Mouse (Mus musculus): ENCODE results near the gene Trmt112. TPM values are rescaled to one million over a fixed set of nuclear protein-coding genes. Genes with fewer than 3 reads are reported as not detected.
"Not testable (repeated sequence)": the region's sequence is repeated elsewhere in the genome, so short reads cannot be mapped to it uniquely, and the experiment has no call there.

The Trmt112 gene
- 10 to 100 TPM; 26.2 to 34.2 TPM for total RNA-seq (2021)

DNA sequence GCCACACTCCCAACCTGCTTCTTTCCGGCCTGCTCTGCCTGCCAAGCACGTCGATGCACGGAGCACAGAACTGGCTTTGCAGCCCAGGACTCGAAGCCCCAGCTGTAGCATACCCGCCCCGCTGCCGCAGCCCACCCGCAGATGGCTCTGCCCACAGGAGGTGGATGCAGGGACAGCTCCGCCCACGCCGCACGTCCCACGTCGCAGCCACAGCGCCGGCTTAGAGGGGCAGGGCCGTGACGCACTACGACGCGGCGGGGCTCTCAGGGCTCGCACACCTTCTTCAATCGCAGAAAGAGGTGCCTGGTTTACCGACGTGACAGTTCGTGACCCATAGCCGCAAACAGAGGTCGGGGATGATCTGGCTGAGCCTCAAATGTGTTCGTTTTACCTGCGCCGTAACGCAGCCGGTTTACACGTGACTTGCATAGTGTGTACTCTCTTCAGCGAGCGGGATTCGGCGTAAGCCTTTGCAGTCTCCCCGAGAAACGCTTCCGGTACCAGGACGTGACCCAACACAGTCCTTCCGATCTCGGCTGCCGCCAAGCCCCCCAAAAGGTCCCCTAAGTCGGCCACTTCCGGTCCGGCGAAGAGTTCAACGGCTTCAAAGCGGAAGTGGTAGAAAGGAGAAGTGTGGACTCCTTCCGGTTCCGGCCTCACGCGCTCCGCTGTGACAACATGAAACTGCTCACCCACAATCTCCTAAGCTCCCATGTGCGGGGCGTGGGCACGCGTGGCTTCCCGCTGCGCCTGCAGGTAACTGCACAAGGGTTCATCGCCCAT is at the start of gene Trmt112, which contains the start of gene Prdx5:
TSS of gene Trmt112 (plus strand) at position 192 of the 783 bp plus-strand sequence.
TSS of gene Prdx5 (minus strand) at position 600 of the 783 bp plus-strand sequence.
- intact Hi-C loops (cut with DNase I) = loop anchor here (2.0 kb wide), 1 partner anchor 69 kb away; the partner anchor contains the start of gene Rps6ka4
- peak; percentile 92 to 94 for DNase-seq

DNA sequence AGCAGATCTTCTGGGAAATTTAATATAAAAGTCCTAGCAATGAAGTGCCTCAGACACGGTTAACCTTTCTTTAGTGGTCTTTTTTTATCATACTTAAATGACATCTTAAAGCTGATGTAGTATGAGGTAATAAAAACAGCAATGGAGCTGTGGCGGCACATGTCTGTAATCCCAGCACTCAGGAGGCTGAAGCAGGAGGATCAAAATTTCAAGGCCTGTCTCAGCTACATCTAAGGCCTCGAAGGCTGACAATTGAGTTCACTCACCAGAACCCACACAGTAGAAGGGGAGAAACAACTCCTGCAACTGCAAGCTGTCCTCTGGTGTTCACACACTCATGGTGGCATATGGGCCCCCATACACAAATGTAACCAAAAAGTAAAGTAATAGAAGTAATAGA is 49.5 kb upstream of the Trmt112 start:
- intact Hi-C loops (cut with DNase I) = no loop called here
- DNase-seq = no peak

DNA sequence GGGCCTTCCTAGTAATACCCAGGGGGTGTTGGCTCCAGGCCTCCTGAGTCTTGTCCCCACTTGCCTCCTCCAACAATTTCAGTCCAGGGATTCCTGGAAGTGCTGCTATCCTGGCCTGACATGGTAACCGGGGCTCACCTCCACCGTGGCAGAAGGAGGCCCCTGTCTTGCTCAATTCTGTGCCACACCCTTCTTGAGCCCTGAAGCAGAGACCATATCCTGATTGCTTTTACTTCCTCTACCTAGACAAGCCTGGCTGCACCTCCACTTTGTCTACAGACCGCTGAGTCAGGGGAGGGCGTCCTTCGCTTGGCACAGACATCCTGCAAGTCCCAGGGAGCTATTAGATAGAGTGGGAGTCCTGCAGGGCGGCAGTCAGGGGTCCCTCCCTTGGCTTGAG is 48.8 kb upstream of the Trmt112 start:
- no peak for DNase-seq
- intact Hi-C loops (cut with DNase I) = no loop called here

DNA sequence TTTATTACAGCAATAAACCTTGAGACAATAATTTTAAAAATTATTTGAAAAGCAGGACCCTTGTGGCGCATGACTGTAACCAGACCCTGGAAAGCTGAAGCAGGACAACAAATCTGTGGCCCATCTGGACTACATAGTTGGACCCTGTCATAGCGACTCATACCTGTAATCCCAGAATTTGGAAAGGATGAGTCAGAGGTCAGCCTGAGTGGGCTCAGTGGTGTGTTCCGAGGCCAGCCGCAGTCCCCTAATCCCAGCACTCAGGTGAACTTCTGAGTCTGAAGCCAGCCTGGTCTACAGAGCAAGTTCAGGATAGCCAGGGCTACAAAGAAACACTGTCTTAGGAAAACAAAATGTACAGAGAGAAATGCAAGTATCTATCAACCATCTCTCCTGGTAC is 48.0 kb upstream of the Trmt112 start:
- intact Hi-C loops (cut with DNase I) = no loop called here
- no peak for DNase-seq

DNA sequence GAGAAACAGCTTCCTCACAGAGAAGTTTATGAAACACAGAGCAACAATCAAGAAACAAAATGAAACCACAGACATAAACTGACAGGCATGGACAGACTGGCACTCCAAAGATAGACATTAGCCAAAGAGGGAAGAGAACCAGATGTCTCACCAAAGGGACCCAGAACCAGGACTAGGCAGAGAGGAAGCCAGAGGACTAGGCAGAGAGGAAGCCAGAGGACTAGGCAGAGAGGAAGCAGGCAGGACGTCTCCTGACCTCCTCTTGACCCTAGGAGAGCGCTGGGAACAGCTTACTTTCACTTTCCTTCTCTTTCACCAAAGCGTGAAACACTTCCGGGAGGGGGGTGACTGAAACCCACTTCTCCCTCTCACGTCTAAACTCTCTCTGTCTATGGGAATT is 40.1 kb upstream of the Trmt112 start:
- DNase-seq = peak; percentile 66 to 69
- intact Hi-C loops (cut with DNase I) = no loop called here

- DNase-seq = peak; percentile 28 to 48
- intact Hi-C loops (cut with DNase I) = no loop called here
Observed at GRCm38 (mm10) chr19:6871574-6872271, 37.8 kb upstream of the Trmt112 start.

DNA sequence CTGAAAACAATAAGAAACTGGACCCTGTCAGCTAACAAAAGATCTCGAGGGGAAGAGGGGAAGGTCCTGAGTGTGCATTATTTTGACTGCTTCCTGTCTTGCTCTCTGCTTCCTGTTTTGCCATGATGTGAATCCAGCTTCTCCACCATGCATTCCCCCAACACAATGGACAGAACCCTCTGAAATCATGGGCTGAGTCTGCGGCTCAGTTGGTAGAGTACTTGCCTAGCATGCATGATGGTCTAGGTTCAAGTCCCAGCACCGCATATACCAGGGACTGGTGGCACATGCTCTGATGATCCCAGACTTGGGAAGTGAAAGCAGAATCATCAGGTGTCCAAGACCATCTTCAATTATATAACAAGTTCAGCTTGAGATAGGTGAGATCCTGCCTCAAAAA is 36.8 kb upstream of the Trmt112 start:
- intact Hi-C loops (cut with DNase I) = no loop called here
- DNase-seq = no peak

DNA sequence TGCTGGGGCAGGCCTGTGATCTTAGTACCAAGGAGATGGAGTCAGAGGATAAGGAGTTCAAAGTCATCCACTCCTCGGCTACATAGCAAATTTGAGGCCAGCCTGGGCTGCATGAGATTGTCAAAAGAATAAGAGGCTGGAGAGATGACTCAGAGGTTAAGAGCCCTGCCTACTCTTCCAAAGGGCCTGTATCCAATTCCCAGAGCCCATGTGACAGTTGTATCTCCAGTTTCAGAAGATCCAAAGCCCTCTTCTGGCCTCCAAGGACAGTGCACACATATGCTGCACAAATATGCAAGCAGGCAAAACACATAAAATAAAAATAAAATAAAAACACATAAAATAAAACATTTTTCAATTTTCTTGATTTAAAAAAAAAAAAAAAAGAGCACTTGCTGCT is 35.2 kb upstream of the Trmt112 start:
- no peak for DNase-seq
- intact Hi-C loops (cut with DNase I) = no loop called here

DNA sequence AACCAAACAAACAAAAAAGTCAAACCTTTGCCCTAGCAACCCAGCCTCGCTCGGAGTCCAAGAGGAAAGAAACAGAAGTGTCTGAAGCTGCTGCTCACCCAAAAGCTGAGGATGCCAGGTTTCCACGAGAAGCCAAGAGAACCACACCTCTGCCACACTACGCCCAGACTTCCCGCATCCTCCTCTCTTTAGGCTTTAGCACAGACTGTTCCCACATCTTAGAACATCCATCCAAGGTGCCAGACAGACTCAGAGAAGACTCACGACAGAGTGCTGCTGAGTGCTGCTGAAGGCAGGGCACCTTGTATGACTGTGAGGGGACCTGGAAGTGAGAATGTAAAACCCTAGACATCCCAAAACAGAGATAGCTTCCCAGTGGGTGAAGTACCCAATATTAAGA is 33.7 kb upstream of the Trmt112 start:
- intact Hi-C loops (cut with DNase I) = no loop called here

GRCm38 (mm10) chr19:6876799-6877198 is 32.7 kb upstream of the Trmt112 start:
- intact Hi-C loops (cut with DNase I) = no loop called here
- DNase-seq = no peak

More for the DNA sequence above, 33.7 kb upstream of the Trmt112 start:
- no peak for DNase-seq

GRCm38 (mm10) chr19:6877965-6878364 is 31.5 kb upstream of the Trmt112 start:
- intact Hi-C loops (cut with DNase I) = no loop called here
- DNase-seq = no peak

GRCm38 (mm10) chr19:6892512-6892911 is 17.0 kb upstream of the Trmt112 start:
- intact Hi-C loops (cut with DNase I) = no loop called here

GRCm38 (mm10) chr19:6893731-6894451 is 15.6 kb upstream of the Trmt112 start:
- no peak for DNase-seq
- intact Hi-C loops (cut with DNase I) = no loop called here

More at GRCm38 (mm10) chr19:6892512-6892911, 17.0 kb upstream of the Trmt112 start:
- DNase-seq = no peak

- intact Hi-C loops (cut with DNase I); DNase-seq: not testable (repeated sequence)
Observed at GRCm38 (mm10) chr19:6895608-6896305, 13.7 kb upstream of the Trmt112 start.

DNA sequence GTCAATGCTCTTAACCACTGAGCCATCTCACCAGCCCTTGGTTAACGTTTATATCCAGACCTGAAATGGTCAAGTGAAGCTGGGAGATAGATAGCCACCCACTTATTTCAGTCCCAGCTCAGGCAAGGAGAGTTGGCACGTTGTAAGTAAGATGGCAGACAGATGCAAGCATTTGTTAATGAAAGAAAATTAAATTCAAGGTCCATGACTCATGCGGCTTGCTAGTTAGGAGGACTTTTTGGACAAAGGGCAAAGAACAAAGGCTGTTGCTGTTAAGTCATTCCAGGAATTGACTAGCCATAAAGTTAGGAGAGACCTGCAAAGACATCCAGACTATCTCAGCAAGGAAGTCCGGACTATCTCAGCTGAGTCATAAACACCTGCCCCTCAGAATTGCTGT is 9.9 kb upstream of the Trmt112 start:
- DNase-seq = no peak
- intact Hi-C loops (cut with DNase I) = no loop called here

DNA sequence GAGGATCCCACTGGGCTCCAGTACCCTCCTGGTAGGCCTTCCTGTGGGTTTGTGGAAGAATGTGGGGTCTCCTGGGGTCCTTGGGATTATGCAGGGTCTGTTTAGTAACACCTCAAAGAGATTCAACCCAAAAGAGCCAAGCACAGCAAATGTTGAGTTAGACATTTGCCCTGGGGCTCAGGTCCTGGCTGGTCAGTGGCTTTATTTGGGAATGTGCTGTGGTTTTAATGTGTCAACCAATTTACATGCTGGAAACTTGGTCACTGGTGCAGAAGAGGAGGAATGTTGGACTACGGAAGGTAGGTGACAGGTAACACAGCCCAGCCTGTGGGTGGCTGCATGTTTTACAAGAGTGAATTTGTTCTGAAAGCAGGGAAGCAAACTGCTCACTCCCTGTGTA is 6.5 kb upstream of the Trmt112 start:
- DNase-seq = no peak
- intact Hi-C loops (cut with DNase I) = no loop called here

- intact Hi-C loops (cut with DNase I) = no loop called here
- no peak for DNase-seq
Observed at GRCm38 (mm10) chr19:6904846-6905245, 4.7 kb upstream of the Trmt112 start.

DNA sequence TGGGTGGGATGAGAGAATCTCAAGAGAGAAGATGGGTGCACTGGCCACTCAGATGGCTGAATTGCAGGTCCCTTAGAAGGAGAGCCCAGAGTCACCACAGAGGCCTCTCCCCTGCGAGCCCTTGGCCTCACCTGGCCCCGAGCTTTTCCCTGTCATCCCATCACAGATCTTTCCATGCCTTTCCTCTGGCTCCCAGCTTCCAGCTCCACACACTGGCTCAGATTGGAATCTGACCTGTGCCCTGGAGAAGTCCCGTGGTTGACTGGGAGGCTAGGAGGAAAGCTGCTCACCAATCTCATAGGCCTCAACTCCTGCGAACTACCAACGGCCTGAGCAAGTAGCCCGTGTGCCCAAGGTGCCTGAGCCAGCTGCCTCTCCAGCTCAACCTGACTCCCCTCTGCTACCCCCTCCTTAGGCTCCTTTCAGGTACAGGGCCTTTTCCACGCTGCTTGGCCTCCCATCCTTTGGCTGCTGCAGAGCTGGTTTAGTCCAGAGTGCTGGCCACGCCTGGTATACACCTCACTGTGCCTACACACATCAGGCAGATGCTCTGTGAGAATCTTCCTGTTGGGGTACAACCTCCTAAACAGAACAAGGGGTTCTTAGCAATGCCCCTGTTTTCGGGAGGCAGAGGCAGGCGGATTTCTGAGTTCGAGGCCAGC is 3.9 kb upstream of the Trmt112 start:
- no peak for DNase-seq
- intact Hi-C loops (cut with DNase I) = no loop called here

DNA sequence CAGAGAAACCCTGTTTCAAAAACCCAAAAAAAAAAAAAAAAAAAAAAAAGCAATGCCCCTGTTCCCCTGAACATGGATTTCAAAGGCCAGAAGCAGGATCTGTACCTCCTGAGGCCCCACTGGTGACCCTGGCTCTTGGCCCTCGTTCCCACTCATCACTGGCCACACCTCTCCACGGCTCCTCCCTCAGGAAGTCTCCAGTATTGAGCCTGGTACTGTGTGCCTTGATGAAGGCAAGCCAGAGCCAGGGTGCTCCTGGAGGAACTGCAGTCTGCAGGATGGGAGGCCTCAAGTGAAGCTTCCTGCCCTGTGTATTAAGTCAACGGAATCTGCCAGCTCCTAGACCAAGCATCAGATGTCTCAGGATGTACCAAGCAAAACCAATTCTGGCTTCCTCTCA is 3.3 kb upstream of the Trmt112 start:
- no peak for DNase-seq
- intact Hi-C loops (cut with DNase I) = no loop called here

DNA sequence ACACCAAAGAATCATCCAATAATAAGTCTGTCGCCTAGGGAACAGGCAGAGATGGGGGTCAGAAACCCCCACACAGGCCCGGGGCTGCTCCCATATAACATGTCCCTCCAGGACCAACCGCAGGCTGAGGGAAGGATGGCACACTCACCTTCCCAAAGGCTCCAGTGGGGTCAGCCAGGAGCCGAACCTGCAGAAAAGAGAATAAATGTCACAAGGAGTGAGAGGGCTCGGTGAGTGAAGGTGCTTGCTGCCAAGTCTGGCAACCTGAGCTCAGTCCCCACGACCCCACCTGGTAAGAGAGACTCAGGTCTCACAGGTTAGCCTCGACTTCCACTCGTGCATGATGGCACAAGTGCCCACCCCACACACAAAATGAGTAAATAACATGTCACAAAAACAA is 2.4 kb upstream of the Trmt112 start:
- intact Hi-C loops (cut with DNase I) = no loop called here
- no peak for DNase-seq

Data from heart, postnatal 10 days (tissue).